Mouse (Mus musculus): ENCODE results near the gene Elf2. TPM values are rescaled to one million over a fixed set of nuclear protein-coding genes. Genes with fewer than 3 reads are reported as not detected.

The Elf2 gene
- polyA plus RNA-seq, 1 experiment = 39.1 TPM

DNA sequence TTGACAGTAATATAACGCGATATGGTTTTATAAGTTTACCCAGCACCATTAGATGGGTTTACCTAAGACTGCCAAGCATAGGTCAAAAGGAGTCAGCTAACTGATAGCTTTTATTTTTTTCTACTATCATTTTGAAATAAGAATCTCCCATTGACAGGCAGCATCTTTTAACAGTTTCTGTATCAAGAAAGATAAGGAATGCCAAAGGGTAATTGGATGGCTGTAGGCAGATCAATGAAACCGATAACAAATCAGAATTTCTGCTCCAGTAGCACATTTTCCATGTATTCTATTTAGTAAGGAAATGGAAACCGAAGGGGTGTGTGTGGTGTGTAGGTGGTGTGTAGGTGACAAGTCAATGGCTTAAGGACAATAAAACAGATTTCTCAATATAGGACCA, 62.0 kb downstream of the Elf2 start:
- 80% methylated on average over 4 of the region's 4 CpGs for WGBS
- H3K4me1 ChIP-seq (ENCODE audit: control insufficient read depth, insufficient read depth, low read length) = no peaks in the 10 kb centered on the region
- no peaks in the 10 kb centered on the region for H3K27me3 ChIP-seq (ENCODE audit: control insufficient read depth, insufficient read depth, low read length)
- DNase-seq = no peak
- H3K27ac ChIP-seq (ENCODE audit: insufficient read depth, low read length) = no peak overlapping the region
- no peak overlapping the region for H3K4me3 ChIP-seq (replicated peaks; ENCODE audit: insufficient read depth, low read depth, low read length)
- no peak for TF ChIP-seq CTCF (IDR thresholded peaks at IDR 0.05; ENCODE audit: borderline replicate concordance, insufficient read depth, low read depth, low read length)
- TF ChIP-seq POLR2A (IDR thresholded peaks at IDR 0.05; ENCODE audit: borderline replicate concordance, insufficient read depth, low read length) = no peak

DNA sequence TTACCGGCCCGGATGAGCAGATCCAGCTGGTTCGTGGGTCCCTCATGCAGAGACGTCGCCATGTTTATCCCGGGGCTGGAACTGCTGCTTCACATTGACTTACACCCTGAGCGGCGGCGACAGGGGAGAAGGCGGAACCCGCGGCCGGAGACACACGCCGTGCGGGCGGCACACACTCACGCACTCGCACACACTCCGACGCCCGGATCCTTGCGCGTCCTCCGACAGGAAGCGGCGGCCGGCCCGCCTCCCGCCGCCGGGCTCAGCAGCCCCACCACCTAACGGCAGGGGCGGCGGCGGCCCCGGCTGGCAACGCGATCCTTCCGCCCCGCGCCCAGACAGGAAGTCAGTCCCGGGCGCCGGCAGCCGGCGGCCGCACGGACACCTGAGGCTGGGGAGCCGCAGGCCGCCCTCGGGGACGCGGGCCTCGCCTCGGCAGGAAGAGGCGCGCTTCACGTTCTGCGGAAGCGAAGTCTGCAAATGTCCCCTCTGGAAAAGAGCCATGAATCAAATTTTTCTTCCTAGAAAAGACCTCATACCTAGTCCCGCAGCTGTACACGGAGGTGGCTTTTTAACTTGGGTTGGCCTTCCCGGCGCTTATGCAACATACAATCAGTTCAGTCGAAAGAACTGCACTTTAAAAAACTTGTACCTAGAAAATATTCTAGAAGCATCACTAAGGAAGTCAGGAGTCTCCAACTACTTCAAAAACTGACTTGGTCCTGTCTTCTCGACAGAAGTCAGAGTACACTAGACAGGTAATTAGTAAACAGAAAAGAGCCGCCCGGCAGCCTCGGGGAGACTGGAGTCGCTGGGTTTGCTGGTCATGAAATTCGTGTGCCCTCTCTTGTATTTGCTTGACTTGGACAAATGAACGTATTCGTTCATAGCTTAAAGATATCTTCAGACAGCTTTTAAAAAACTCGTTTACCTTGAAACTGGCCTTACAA, 63.0 kb downstream of the Elf2 start:
- H3K27ac ChIP-seq (ENCODE audit: insufficient read depth, low read length) = peak overlapping the region; percentile 42
- no peaks in the 10 kb centered on the region for H3K27me3 ChIP-seq (ENCODE audit: control insufficient read depth, insufficient read depth, low read length)
- peak; percentile 84 to 88 for DNase-seq
- H3K4me1 ChIP-seq (ENCODE audit: control insufficient read depth, insufficient read depth, low read length) = no peaks in the 10 kb centered on the region
- WGBS = under 1% methylated on average over 70 of the region's 75 CpGs
- TF ChIP-seq CTCF (IDR thresholded peaks at IDR 0.05; ENCODE audit: borderline replicate concordance, insufficient read depth, low read depth, low read length) (no peak), POLR2A (IDR thresholded peaks at IDR 0.05; ENCODE audit: borderline replicate concordance, insufficient read depth, low read length) (peak; percentile 40; the same call in 1 of the 2 replicates)
- peak overlapping the region; percentile 81 for H3K4me3 ChIP-seq (replicated peaks; ENCODE audit: insufficient read depth, low read depth, low read length)

DNA sequence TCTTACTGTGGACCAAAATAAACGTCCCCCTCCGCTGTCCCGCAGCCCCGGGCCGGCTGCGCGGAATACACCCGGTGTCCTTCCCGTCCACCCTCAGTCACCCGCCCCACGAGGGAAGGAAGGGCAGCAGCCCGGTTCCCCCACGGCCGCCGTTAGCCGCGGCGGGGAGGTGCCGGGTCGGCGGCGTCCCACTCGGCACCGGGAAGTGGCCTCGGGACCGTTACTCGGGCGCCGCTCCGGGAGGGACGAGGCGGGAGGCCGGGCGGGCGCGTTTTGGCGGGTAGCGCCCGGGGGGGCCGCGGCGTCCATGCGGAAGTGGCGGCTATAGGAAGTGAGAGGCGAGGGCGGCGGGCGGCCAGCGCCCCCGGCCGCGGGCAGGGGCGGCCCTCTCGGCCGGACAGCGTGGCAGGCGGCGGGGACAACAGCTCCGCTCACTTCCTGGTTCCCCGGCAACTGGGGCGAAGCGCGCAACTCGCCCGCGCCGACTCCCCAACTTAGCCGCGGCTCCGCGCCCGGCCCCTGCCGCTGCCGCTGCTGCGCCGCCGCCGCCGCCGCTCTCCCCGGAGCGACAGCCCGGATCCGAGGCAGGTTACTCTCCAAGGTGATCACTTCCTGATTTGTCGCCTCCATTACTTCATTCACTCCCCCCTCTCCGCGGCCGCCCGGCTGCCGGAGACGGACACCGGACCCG, 63.9 kb downstream of the Elf2 start:
- Histone ChIP-seq H3K4me3 (replicated peaks; ENCODE audit: insufficient read depth, low read depth, low read length) (peak overlapping the region; percentile 81), H3K27me3 (ENCODE audit: control insufficient read depth, insufficient read depth, low read length) (no peaks in the 10 kb centered on the region), H3K4me1 (ENCODE audit: control insufficient read depth, insufficient read depth, low read length) (no peaks in the 10 kb centered on the region), H3K27ac (ENCODE audit: insufficient read depth, low read length) (peak overlapping the region; percentile 42)
- no peak for DNase-seq
- under 1% methylated on average over 78 of the region's 93 CpGs for WGBS
- TF ChIP-seq POLR2A (IDR thresholded peaks at IDR 0.05; ENCODE audit: borderline replicate concordance, insufficient read depth, low read length) = no peak
- no peak for TF ChIP-seq CTCF (IDR thresholded peaks at IDR 0.05; ENCODE audit: borderline replicate concordance, insufficient read depth, low read depth, low read length)

GRCm38 (mm10) chr3:51275956-51276398, 64.5 kb downstream of the Elf2 start:
- H3K27ac ChIP-seq (ENCODE audit: insufficient read depth, low read length) = no peak overlapping the region
- H3K4me3 ChIP-seq (replicated peaks; ENCODE audit: insufficient read depth, low read depth, low read length) = peak overlapping the region; percentile 81

GRCm38 (mm10) chr3:51270069-51270817, 70.2 kb downstream of the Elf2 start:
- no peak overlapping the region for H3K27ac ChIP-seq (ENCODE audit: insufficient read depth, low read length)
- no peak overlapping the region for H3K4me3 ChIP-seq (replicated peaks; ENCODE audit: insufficient read depth, low read depth, low read length)
- TF ChIP-seq CTCF (IDR thresholded peaks at IDR 0.05; ENCODE audit: borderline replicate concordance, insufficient read depth, low read depth, low read length) (no peak), POLR2A (IDR thresholded peaks at IDR 0.05; ENCODE audit: borderline replicate concordance, insufficient read depth, low read length) (no peak)
- H3K27me3 ChIP-seq (ENCODE audit: control insufficient read depth, insufficient read depth, low read length) = no peaks in the 10 kb centered on the region
- DNase-seq = no peak
- H3K4me1 ChIP-seq (ENCODE audit: control insufficient read depth, insufficient read depth, low read length) = no peaks in the 10 kb centered on the region
- WGBS = 65% methylated on average over 12 of the region's 12 CpGs

More at GRCm38 (mm10) chr3:51275956-51276398, 64.5 kb downstream of the Elf2 start:
- Histone ChIP-seq H3K4me1 (ENCODE audit: control insufficient read depth, insufficient read depth, low read length) (no peaks in the 10 kb centered on the region), H3K27me3 (ENCODE audit: control insufficient read depth, insufficient read depth, low read length) (no peaks in the 10 kb centered on the region)
- WGBS = under 1% methylated on average over 32 of the region's 33 CpGs
- TF ChIP-seq POLR2A (IDR thresholded peaks at IDR 0.05; ENCODE audit: borderline replicate concordance, insufficient read depth, low read length) (0 out of 2 replicates have a peak, but pooled peaks have one; percentile 10), CTCF (IDR thresholded peaks at IDR 0.05; ENCODE audit: borderline replicate concordance, insufficient read depth, low read depth, low read length) (no peak)
- DNase-seq = peak; percentile 97 to 99

DNA sequence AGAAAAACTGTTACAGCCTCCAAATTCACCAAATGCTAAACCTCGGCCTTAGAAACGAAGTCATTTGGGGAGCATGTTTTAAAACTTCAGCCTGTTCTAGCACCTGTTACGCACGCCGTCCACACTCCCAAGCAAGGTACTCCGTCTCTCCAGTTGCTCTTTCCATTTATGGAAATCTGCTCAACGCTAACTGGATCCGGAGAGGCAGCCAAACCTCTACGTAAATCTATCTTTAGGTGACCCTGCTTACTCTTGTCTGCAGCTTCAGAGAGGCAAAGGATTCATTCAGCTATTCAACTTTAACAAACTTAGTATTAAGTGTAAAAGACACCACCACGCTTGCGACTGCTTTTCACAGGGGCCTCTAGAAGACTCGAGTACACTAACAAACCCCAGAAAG, 72.0 kb downstream of the Elf2 start:
- 74% methylated on average over 12 of the region's 12 CpGs for WGBS
- TF ChIP-seq CTCF (IDR thresholded peaks at IDR 0.05; ENCODE audit: borderline replicate concordance, insufficient read depth, low read depth, low read length) (no peak), POLR2A (IDR thresholded peaks at IDR 0.05; ENCODE audit: borderline replicate concordance, insufficient read depth, low read length) (no peak)

DNA sequence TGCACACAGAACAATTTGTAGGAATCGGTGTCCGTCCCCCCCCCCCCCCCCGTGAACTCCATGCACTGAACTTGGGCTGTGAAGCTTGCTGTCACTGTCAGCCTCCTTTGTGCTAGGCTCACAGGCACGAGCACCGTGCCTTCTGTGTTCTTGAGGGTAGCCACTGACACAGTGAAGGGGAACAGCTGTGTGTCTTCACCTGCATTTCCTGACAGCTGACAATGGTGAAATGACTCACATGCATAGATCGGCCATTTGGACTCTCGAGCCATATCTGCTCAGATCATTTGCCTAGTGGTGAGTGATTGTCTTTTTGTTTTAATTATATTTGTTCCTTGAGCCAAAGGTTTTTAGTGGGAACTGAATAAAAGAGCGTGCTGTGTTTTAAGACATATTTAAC, 77.5 kb downstream of the Elf2 start:
- no peak overlapping the region for H3K27ac ChIP-seq (ENCODE audit: insufficient read depth, low read length)
- no peak overlapping the region for H3K4me3 ChIP-seq (replicated peaks; ENCODE audit: insufficient read depth, low read depth, low read length)
- H3K27me3 ChIP-seq (ENCODE audit: control insufficient read depth, insufficient read depth, low read length) = no peaks in the 10 kb centered on the region
- TF ChIP-seq POLR2A (IDR thresholded peaks at IDR 0.05; ENCODE audit: borderline replicate concordance, insufficient read depth, low read length) (no peak), CTCF (IDR thresholded peaks at IDR 0.05; ENCODE audit: borderline replicate concordance, insufficient read depth, low read depth, low read length) (no peak)
- H3K4me1 ChIP-seq (ENCODE audit: control insufficient read depth, insufficient read depth, low read length) = no peaks in the 10 kb centered on the region
- DNase-seq = no peak
- 93% methylated on average over 8 of the region's 8 CpGs for WGBS

More for the DNA sequence above, 72.0 kb downstream of the Elf2 start:
- no peaks in the 10 kb centered on the region for H3K4me1 ChIP-seq (ENCODE audit: control insufficient read depth, insufficient read depth, low read length)
- no peak for DNase-seq
- H3K4me3 ChIP-seq (replicated peaks; ENCODE audit: insufficient read depth, low read depth, low read length) = no peak overlapping the region
- no peaks in the 10 kb centered on the region for H3K27me3 ChIP-seq (ENCODE audit: control insufficient read depth, insufficient read depth, low read length)
- no peak overlapping the region for H3K27ac ChIP-seq (ENCODE audit: insufficient read depth, low read length)
